Mouse (Mus musculus): ENCODE measurements around the gene Wdr48.

- TF ChIP-seq CTCF (IDR thresholded peaks at IDR 0.05; ENCODE audit: borderline replicate concordance, control insufficient read depth, extremely low read depth, insufficient read depth, low read length, poor library complexity) (no peak), POLR2A (IDR thresholded peaks at IDR 0.05; ENCODE audit: control insufficient read depth, extremely low read depth, insufficient read depth, low read length, poor library complexity) (no peak)
Observed at GRCm38 (mm10) chr9:119951388-119951787, 56.7 kb downstream of the Wdr48 start.
